Mouse (Mus musculus): ENCODE data around the gene Focad. TPM values are rescaled to one million over a fixed set of nuclear protein-coding genes. Genes with fewer than 3 reads are reported as not detected.

Focad gene
- polyA plus RNA-seq, 1 experiment from 2014 or later: 14.8 TPM

- H3K4me1 ChIP-seq (replicated peaks): peaks cover 22% of the 10 kb centered on the region
- H3K9ac ChIP-seq: no peak overlapping the region
- H3K27ac ChIP-seq (replicated peaks): no peak overlapping the region; the same call in 1 of the 2 replicates
- H3K4me2 ChIP-seq: no peak overlapping the region
- H3K9me3 ChIP-seq: no peaks in the 10 kb centered on the region
- no peaks in the 10 kb centered on the region for H3K27me3 ChIP-seq
- peak; percentile 45; the same call in 1 of the 2 replicates for ATAC-seq (ENCODE audit: low FRiP score, low read depth)
- WGBS: 61% methylated on average over 6 of the region's 6 CpGs
- H3K4me3 ChIP-seq: no peak overlapping the region
- no peaks in the 10 kb centered on the region for H3K36me3 ChIP-seq
Measured at GRCm38 (mm10) chr4:88157644-88158043, 63.2 kb downstream of the Focad start.

GRCm38 (mm10) chr4:88159256-88159655 lies 64.8 kb downstream of the Focad start:
- 80% methylated on average over 5 of the region's 5 CpGs for WGBS
- H3K9ac ChIP-seq: no peak overlapping the region
- ATAC-seq (ENCODE audit: low FRiP score, low read depth): no peak

GRCm38 (mm10) chr4:88159700-88160099 lies 65.3 kb downstream of the Focad start:
- Histone ChIP-seq H3K9ac (no peak overlapping the region), H3K4me2 (no peak overlapping the region), H3K36me3 (no peaks in the 10 kb centered on the region), H3K27me3 (no peaks in the 10 kb centered on the region), H3K4me1 (replicated peaks) (peaks cover 30% of the 10 kb centered on the region), H3K4me3 (no peak overlapping the region), H3K9me3 (no peaks in the 10 kb centered on the region), H3K27ac (replicated peaks) (no peak overlapping the region)
- WGBS: 75% methylated on average over 6 of the region's 6 CpGs
- ATAC-seq (ENCODE audit: low FRiP score, low read depth): no peak

More at GRCm38 (mm10) chr4:88159256-88159655, 64.8 kb downstream of the Focad start:
- Histone ChIP-seq H3K9me3 (no peaks in the 10 kb centered on the region), H3K4me1 (replicated peaks) (peaks cover 30% of the 10 kb centered on the region), H3K4me3 (no peak overlapping the region), H3K36me3 (no peaks in the 10 kb centered on the region), H3K4me2 (no peak overlapping the region), H3K27ac (replicated peaks) (no peak overlapping the region), H3K27me3 (no peaks in the 10 kb centered on the region)

- Histone ChIP-seq H3K4me2 (no peak overlapping the region), H3K9ac (no peak overlapping the region)
- WGBS: 31% methylated on average over 13 of the region's 13 CpGs
Measured at GRCm38 (mm10) chr4:88163511-88164247, 69.2 kb downstream of the Focad start.

GRCm38 (mm10) chr4:88167008-88167862 lies 72.8 kb downstream of the Focad start:
- H3K4me1 ChIP-seq (replicated peaks): peaks cover 11% of the 10 kb centered on the region
- H3K27ac ChIP-seq (replicated peaks): no peak overlapping the region
- no peaks in the 10 kb centered on the region for H3K9me3 ChIP-seq
- no peaks in the 10 kb centered on the region for H3K27me3 ChIP-seq
- H3K9ac ChIP-seq: no peak overlapping the region
- H3K36me3 ChIP-seq: no peaks in the 10 kb centered on the region
- 90% methylated on average over 7 of the region's 7 CpGs for WGBS
- no peak overlapping the region for H3K4me3 ChIP-seq
- no peak for ATAC-seq (ENCODE audit: low FRiP score, low read depth)
- no peak overlapping the region for H3K4me2 ChIP-seq

More at GRCm38 (mm10) chr4:88163511-88164247, 69.2 kb downstream of the Focad start:
- Histone ChIP-seq H3K4me3 (no peak overlapping the region), H3K27me3 (no peaks in the 10 kb centered on the region), H3K27ac (replicated peaks) (0 out of 2 replicates have a peak overlapping the region, but pooled peaks have one; percentile 14), H3K36me3 (no peaks in the 10 kb centered on the region), H3K4me1 (replicated peaks) (peaks cover 11% of the 10 kb centered on the region), H3K9me3 (no peaks in the 10 kb centered on the region)
- ATAC-seq (ENCODE audit: low FRiP score, low read depth): peak; percentile 42; the same call in 1 of the 2 replicates

- no peak overlapping the region for H3K9ac ChIP-seq
- no peaks in the 10 kb centered on the region for H3K9me3 ChIP-seq
- H3K4me3 ChIP-seq: no peak overlapping the region
- no peak overlapping the region for H3K4me2 ChIP-seq
- ATAC-seq (ENCODE audit: low FRiP score, low read depth): no peak; the same call in 1 of the 2 replicates
- no peak overlapping the region for H3K27ac ChIP-seq (replicated peaks)
- peaks cover 8% of the 10 kb centered on the region; the same call in 1 of the 2 replicates for H3K4me1 ChIP-seq (replicated peaks)
- no peaks in the 10 kb centered on the region for H3K36me3 ChIP-seq
- WGBS: 63% methylated on average over 6 of the region's 6 CpGs
- H3K27me3 ChIP-seq: no peaks in the 10 kb centered on the region
Measured at GRCm38 (mm10) chr4:88175058-88175974, 80.9 kb downstream of the Focad start.

- 91% methylated on average over 2 of the region's 2 CpGs for WGBS
- ATAC-seq (ENCODE audit: low FRiP score, low read depth): no peak
- Histone ChIP-seq H3K4me2 (no peak overlapping the region), H3K27ac (replicated peaks) (no peak overlapping the region), H3K27me3 (no peaks in the 10 kb centered on the region), H3K36me3 (peaks cover 8% of the 10 kb centered on the region; the same call in 1 of the 2 replicates), H3K9ac (no peak overlapping the region), H3K4me3 (no peak overlapping the region), H3K9me3 (no peaks in the 10 kb centered on the region), H3K4me1 (replicated peaks) (peaks cover 5% of the 10 kb centered on the region; the same call in 1 of the 2 replicates)
Measured at GRCm38 (mm10) chr4:88179296-88179695, 84.9 kb downstream of the Focad start.

- WGBS: 52% methylated on average over 6 of the region's 6 CpGs
- H3K27me3 ChIP-seq: no peaks in the 10 kb centered on the region
- H3K4me3 ChIP-seq: no peak overlapping the region
- H3K27ac ChIP-seq (replicated peaks): no peak overlapping the region
- peaks cover 8% of the 10 kb centered on the region; the same call in 1 of the 2 replicates for H3K36me3 ChIP-seq
- H3K9me3 ChIP-seq: no peaks in the 10 kb centered on the region
- no peak overlapping the region for H3K4me2 ChIP-seq
- no peaks in the 10 kb centered on the region for H3K4me1 ChIP-seq (replicated peaks)
- H3K9ac ChIP-seq: no peak overlapping the region
- ATAC-seq (ENCODE audit: low FRiP score, low read depth): no peak
Measured at GRCm38 (mm10) chr4:88184293-88184692, 89.9 kb downstream of the Focad start.

- Histone ChIP-seq H3K36me3 (peaks cover 8% of the 10 kb centered on the region; the same call in 1 of the 2 replicates), H3K4me3 (no peak overlapping the region), H3K4me1 (replicated peaks) (no peaks in the 10 kb centered on the region), H3K27me3 (no peaks in the 10 kb centered on the region), H3K9ac (no peak overlapping the region), H3K4me2 (no peak overlapping the region), H3K9me3 (no peaks in the 10 kb centered on the region), H3K27ac (replicated peaks) (no peak overlapping the region)
- 77% methylated on average over 6 of the region's 6 CpGs for WGBS
- no peak for ATAC-seq (ENCODE audit: low FRiP score, low read depth)
Measured at GRCm38 (mm10) chr4:88185872-88186426, 91.5 kb downstream of the Focad start.

GRCm38 (mm10) chr4:88187649-88188048 lies 93.2 kb downstream of the Focad start:
- Histone ChIP-seq H3K9me3 (no peaks in the 10 kb centered on the region), H3K4me2 (no peak overlapping the region), H3K36me3 (peaks cover 6% of the 10 kb centered on the region; the same call in 1 of the 2 replicates), H3K4me1 (replicated peaks) (no peaks in the 10 kb centered on the region), H3K27ac (replicated peaks) (no peak overlapping the region), H3K4me3 (no peak overlapping the region), H3K9ac (no peak overlapping the region), H3K27me3 (no peaks in the 10 kb centered on the region)
- no peak for ATAC-seq (ENCODE audit: low FRiP score, low read depth)
- 85% methylated on average over 3 of the region's 3 CpGs for WGBS

GRCm38 (mm10) chr4:88189495-88189894 lies 95.1 kb downstream of the Focad start:
- WGBS: 77% methylated on average over 1 of the region's 1 CpGs
- Histone ChIP-seq H3K4me1 (replicated peaks) (no peaks in the 10 kb centered on the region), H3K27ac (replicated peaks) (no peak overlapping the region), H3K9me3 (no peaks in the 10 kb centered on the region), H3K9ac (no peak overlapping the region), H3K36me3 (no peaks in the 10 kb centered on the region), H3K4me3 (no peak overlapping the region), H3K27me3 (no peaks in the 10 kb centered on the region), H3K4me2 (no peak overlapping the region)
- no peak for ATAC-seq (ENCODE audit: low FRiP score, low read depth)
